Mouse (Mus musculus): ENCODE data around the gene Ankdd1a.

Gene Ankdd1a

DNA sequence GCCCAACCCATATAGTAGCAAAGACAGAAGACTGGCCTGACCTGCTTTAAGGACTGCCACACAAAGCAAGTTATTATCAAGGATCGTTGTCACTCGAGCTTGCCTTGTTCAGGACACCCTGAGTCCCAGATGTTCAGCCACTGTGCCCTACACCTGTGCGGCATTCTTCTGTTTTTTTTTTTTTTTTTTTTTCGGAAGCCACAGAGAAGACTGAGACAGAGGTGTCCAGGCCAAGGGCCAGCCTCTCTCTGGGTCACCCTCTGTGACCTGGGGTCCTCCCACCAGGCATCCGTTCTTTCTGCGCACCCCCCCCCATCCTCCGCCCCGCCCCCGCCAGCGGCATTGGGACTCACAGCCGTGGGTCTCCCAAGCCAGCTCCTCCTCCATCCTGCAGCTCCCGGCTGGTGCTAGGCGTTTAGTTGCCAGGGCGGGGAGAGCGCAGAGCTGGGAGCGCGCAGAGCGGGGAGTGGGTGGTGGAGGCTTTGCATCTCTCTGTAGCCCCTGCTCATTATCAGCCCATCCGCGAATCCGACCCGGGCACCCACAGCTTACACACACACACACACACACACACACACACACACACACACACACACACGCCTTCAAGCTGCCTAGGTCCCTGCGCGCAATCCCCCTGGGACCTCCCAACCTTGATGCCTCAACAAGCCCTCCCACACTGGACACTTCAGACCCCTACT, at the start of gene Ankdd1a:
Gene Ankdd1a, minus strand, starts transcription at position 387 of the 698 bp plus-strand sequence.
- peak; percentile 48 for DNase-seq (ENCODE audit: extremely low spot score)

DNA sequence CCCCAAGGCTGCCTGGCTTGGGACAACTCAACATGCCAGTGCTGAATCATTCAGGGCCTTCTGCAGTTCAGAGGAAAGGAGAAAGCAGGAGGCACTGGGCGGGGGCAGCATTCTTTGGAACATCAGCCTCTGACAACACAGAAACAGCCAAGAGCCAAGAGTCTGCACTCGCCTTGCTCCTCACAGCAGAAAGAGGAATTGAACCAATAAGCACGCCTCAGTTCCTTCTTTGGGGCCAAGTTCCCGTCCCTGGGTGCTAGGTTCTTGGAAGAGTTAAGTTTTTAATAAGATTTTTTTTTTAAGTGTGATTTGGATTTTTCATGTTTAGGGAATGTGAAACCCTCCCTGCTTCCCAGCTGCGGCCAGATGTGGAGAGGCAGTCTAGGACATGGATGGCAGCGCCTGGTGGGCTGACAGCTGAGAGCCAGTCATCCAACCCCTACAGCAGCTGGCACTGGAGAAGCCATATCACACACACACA, 49.5 kb upstream of the Ankdd1a start:
- DNase-seq (ENCODE audit: extremely low spot score), result no peak

DNA sequence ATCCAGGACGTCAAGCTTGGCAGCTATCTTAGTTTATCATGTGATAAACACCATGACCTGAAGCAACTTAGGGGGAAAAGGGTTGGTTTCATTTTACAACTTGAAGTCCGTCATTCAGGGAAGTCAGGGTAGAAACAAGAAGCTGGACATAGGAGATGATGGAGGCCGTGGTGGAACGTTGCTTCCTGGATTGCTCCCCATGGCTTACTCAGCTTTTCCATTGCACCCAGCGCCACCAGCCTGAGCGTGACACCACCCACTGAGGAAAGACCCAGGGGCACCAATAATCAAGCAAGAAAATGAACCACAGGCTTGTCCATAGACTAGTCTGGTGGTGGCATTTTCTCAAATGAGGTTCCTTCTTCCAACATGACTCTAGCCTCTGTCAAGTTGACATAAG, 48.8 kb upstream of the Ankdd1a start:
- DNase-seq (ENCODE audit: extremely low spot score), result no peak

DNA sequence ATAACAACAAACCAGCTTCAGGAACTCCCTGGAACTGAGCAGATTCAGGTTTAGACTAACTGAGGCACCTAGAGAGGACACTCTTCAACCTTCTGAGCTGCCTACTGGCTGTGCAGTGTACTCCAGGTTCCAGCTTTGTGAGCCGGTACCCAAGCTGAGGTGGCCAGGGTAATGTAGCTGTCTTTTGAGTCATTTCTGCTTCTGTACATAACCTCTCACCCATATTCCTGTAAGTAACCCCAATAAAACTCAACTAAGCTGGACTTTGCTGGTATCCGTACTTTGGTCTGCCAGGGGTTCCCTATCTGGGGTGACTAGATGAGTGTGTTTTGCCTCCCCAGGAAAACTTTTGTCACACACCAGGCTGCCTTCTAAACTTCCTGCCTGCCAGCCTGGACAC, 44.7 kb upstream of the Ankdd1a start:
- DNase-seq (ENCODE audit: extremely low spot score), result no peak

DNA sequence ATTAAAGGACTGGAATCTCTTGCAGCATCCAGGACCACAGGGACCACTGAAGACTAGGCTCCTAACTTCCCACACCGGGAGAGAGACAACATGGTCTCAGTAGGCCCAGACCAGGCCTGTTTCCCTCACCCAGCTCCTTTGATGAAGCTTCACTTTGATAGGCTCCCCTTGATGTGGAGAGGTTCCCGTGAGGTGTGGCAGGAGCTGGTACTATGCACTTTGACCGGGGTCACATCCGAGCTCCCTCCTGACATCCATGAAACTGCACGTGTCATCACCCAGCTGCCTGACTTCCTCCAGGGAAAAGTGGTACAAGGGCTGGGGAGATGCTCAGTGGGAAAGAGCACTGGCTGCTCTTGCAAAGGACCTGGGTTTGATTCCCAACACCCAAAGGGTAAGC, 43.1 kb upstream of the Ankdd1a start:
- DNase-seq (ENCODE audit: extremely low spot score), result no peak

DNA sequence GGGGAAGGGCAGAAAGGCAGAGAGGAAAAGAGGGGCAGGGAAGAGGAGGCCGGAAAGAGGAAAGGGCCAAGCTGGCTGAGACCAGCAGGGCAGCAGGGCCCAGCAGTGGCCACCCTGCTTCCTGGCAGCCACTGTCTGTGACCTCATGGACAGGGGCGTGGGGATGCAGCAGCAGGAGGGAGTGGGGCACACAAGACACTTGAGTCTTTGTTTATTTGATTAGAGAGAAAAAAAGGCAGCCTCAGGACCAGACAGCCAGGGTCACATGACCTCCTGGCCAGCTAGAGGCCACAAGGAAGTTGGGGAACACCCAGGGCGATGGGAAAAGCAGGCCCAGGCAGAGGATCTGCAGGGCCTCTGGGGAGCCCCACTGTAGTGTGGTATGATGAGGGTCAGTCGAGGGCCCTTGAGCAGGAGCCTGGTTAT, 42.1 kb upstream of the Ankdd1a start:
- DNase-seq (ENCODE audit: extremely low spot score), result peak; percentile 60

DNA sequence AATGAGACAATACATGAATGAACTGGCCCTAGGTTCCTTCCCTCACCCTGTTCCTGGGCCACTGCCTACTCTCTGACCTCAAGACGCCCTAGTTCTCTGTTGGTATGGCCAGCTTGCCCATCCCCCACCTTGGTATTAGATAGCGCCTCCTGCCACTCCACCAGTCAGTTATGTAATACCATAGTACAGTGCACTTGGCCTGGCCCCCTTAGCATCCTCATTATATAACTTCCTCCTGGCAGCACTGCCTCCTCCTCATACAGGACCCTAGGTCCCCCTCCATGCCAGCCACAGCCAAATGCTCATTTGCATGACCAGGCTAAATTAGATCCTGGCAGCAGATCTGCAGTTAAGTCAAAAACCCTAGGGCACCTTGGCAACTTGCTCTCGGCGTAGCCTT, 41.0 kb upstream of the Ankdd1a start:
- no peak for DNase-seq (ENCODE audit: extremely low spot score)

DNA sequence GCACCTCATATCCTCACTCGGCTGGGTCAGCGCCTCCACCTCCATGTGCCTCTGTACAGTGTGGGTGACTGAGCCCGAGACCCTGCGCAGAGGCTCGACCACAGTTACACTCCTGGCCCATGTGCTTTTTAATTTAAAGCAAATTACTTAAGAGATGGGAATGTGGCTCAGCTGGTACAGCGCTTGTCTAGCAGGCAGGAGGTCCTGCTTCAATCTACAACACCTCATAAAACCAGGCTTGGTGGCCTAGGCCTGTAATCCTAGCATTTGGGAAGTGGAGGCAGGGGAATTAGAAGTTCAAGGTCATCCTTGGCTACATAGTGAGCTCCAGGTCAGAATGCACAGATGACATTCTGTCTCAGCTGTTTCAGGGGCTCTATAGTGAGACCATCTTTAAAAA, 38.8 kb upstream of the Ankdd1a start:
- no peak for DNase-seq (ENCODE audit: extremely low spot score)

DNA sequence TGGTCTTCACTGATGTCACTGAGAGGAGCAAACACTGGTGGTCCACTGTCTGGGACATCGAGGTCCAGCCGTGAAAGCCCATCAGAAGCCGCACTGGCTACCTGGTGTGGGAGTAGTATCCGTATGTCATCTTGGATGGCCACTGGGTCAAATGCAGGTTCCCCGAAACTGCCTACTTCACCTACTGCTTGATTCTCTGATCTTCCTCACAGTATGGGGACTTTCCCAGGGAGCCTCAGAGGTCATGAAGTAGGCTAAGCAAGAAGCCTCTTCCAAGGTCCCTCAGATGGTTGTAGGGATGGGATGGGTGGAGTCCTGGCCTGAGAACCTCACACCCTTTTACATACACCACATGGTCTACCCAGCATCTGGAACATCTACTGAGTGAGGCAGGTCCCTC, 37.0 kb upstream of the Ankdd1a start:
- DNase-seq (ENCODE audit: extremely low spot score), result no peak

DNA sequence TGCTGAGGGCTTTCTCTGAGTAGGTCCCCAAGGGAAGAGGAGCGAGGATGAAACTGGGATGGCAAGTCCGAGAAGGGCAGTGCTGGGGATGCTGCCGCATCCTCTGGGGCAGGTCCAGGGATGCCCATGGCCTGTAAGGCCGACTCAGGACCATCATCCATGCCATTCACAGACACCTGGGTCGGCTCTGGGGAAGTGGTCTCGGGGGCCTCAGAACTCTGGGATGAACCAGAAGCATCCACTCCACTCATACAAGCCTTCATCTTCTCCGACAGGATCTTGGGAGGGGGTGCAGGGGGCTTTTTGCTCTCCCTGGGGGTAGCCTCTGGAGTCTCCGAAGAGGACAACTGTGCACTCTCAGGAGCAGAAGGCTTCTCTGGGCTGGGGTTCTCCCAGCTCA, 36.4 kb upstream of the Ankdd1a start:
- no peak for DNase-seq (ENCODE audit: extremely low spot score)

DNA sequence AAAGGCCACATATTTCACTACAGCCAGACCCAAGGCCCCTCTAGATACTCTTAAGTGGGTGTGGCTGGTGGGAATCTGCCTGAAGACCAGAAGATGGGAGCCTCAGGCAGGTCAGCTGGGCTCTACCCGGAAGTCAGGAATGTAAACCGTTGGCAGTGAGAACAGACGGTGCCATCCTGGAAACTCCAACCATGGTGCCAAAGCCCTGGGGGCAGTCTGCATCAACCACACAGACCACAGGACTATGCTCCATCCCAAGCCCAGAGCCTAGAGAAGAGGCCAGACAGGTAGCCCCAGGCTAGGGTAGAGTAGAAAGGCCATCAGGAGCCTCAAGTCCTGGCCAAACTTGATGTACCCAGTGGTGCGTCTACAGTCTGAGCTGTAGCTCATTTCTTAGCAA, 35.6 kb upstream of the Ankdd1a start:
- no peak for DNase-seq (ENCODE audit: extremely low spot score)

DNA sequence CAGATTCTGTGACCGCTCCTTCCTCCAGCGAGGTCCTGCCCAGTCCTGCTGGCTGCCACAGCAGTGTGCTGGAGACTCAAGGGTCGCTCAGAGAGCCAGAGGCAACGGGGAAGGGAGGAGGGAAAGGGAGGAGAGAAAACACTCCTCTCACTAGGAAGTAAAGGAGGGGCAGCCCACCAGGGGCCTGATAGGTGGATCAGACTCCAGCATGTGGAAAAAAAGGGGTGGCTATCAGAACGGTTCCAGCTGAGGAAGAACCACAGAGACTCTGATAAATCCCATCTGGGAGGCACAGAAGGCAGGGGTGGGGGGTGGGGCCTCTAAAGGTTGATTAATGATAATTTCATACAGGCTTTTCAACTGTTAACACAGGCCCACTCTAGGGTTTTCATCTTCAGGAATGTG, 35.0 kb upstream of the Ankdd1a start:
- DNase-seq (ENCODE audit: extremely low spot score), result peak; percentile 48

DNA sequence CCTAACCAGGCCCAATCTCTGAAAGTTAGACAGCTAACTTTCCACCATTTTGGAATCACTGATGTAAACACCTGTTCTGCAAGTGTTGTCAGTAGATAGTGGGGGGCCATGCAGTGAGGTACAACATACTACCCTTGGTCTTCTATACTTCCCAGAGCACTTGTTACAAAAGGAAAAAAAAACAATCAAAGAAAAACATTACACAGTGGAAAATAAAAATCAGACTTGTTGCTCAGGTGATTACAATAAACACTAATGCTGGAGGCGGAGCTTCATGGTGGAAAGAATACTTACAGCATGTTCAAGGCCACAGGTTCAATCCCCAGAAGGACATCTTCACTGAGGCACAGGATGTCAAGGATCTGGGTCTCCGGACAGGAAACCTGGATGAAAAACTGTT, 32.7 kb upstream of the Ankdd1a start:
- no peak for DNase-seq (ENCODE audit: extremely low spot score)

DNA sequence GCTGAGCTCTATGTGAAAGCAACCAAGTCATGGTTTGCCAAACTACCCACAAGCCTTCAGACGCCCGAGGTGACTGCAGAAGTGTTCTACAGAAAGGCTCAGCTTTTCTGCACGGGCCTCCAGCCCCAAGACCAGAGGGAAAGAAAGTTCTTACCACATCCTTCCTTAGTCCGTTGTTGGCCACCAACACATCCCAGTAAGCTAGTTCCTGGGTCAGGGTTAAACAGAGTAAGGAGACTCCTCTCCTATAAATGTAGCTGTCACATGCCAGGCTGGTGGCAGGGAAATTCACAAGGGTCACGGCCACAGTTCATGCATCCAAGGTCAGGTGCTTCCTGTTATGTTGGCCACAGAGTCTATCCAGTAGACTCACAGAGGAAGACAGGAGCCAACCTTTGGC, 32.1 kb upstream of the Ankdd1a start:
- no peak for DNase-seq (ENCODE audit: extremely low spot score)

DNA sequence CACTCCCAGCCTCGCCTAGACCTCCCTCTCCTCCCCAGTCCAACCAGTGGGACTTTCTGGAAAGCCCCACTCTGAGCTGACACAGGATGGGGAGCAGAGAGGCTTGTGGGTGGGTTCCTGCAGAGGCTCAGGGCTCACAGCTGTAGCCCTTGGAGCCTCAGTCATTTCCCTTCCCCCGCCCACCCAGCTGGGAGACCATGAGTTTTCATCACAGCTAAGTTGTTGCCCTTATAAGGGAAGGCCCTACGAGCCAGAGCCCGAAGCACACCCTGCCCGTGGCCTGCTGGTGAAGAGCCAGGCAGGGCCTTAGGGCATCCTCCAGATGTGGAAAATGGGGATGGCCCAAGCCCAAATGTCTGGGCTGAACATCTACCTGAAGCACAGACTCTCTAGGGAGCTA, 31.0 kb upstream of the Ankdd1a start:
- peak; percentile 72 for DNase-seq (ENCODE audit: extremely low spot score)

DNA sequence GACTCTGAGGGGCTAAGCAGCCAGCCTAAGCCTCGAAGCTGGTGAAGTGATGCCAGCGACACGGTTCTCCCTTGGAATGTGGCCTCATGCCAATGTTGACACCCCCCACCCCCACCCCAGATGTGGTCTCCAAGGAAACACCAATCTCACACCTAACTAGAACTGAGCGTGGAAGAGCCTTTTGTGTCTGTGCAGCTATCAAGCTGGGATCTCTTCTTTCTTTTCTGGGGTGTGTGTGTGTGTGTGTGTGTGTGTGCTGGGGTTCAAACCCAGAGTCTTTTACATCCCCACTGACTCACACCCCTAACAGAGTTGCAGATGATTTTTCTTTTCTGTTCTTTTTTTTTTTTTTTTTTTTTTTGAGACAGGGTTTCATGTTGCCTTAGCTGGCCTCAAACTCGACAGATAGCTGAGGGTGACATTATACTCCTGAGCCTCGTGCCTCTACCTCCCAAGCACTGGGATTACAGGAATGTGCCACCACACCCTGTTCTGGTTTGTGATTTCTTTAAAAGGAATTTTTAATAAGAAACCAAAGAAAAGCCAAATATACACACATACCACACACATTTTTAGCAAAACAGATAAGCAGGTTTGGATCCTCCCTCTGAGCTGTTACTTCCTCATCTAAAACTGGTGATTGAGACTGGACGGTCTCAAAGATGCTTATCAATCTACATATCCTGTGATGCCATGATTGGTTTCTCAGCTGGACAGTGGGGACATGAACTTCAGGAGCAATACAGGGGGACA, 30.3 kb upstream of the Ankdd1a start:
- no peak for DNase-seq (ENCODE audit: extremely low spot score)

DNA sequence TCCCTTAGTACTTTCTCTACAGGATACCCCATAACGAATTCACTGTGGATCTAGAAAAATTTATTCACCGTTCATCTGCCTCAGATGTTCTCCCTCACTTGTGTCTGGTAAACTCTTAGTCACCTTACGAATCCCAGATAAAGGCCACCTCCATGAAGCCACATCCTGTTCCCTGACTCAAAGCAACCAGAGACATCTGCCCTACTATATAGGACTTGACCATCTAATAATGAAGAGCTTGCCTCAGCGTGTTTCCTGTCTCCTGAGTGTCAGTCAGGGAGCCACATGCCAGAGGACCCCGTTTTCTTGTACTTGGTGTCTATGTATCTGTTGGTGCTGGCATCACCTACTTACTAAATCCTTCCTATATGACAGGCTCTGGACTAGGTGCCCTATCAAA, 29.6 kb upstream of the Ankdd1a start:
- DNase-seq (ENCODE audit: extremely low spot score), result no peak

DNA sequence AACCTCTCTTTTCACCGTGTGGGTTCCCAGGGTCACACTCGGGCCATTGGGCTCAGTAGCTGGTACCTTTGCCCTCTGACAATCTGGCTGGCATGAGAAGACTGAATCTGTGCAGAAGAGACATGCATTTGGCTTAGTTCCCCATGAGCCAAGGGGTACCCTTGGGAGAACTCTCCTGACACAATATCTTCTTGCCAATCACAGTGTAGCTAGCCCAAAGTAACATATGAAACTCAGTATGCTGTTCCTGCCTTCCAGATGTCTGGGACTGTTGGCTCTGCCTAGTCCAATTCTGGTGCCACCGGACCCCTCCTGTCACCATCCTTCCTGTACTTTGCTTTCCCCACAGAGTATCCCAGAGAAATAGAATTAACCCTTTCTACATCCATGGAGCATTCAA, 29.1 kb upstream of the Ankdd1a start:
- DNase-seq (ENCODE audit: extremely low spot score), result no peak

DNA sequence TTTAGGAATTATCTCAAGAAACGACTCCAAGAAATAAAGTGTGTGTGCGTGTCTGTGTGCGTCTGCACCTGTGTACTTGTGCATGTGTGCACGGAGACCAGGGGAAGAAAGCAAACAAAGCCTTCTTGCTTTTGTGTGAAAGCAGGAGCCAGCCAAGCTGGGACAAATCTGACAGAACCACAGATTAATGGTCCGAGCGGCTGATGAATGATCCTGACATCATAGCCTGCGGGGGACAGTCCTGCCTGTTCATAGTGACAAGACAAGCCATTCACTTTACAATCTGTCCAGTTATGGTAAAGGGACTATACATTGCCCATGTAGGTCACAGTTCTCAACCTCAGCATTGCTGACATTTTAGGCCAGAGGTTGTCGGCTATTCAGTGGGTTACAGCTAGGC, 28.3 kb upstream of the Ankdd1a start:
- no peak for DNase-seq (ENCODE audit: extremely low spot score)

DNA sequence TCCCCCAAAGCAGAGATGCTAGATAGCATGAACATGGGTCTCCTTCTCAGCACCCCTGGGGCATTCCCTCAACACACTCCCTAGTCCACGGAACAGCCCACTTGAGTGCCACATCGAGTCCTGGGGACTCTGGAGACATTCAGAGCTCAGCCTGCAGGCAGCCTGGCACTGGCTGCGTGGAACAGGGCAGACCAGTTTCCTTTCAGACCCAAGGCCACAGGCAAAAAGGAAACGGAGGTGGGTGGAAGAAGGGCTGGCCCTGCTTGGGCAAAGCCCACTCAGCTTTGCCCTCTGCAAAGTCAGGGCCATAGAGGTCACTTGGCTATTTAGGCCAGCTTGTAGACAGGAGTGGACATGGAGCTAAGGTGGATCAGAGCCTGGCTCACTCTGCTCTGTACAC, 27.9 kb upstream of the Ankdd1a start:
- DNase-seq (ENCODE audit: extremely low spot score), result no peak

DNA sequence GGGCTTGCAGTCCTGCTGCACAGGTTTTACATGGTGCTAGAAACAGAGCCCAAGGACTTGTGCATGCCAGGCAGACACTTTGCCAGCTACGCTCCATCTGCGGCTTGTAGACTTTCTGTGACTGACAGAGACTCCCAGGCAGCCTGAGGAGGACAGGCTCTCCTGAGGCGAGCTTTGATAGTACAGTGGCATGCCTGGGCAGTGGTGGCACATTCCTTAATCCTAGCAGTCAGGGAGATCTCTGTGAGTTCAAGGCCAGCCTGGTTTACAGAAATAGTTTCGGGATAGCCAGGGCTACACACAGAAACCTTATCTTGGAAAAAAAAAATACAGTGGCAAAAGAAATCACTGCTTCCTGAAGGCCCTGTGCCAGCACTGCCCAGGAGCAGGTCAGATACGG, 27.1 kb upstream of the Ankdd1a start:
- DNase-seq (ENCODE audit: extremely low spot score), result no peak

DNA sequence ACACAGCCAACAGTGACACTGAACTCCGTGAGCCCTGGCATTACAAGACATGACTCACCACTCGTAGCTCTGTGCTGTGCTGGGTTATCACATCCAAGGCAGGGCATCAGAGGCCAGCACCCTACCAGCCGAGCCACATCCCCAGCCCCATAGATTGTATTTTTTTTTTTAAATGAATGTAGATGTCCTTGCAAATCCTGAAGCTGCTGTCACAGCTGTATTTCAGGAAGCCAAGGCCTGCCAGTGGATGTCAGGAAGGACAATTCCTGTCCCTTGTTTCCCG, 26.4 kb upstream of the Ankdd1a start:
- no peak for DNase-seq (ENCODE audit: extremely low spot score)

DNA sequence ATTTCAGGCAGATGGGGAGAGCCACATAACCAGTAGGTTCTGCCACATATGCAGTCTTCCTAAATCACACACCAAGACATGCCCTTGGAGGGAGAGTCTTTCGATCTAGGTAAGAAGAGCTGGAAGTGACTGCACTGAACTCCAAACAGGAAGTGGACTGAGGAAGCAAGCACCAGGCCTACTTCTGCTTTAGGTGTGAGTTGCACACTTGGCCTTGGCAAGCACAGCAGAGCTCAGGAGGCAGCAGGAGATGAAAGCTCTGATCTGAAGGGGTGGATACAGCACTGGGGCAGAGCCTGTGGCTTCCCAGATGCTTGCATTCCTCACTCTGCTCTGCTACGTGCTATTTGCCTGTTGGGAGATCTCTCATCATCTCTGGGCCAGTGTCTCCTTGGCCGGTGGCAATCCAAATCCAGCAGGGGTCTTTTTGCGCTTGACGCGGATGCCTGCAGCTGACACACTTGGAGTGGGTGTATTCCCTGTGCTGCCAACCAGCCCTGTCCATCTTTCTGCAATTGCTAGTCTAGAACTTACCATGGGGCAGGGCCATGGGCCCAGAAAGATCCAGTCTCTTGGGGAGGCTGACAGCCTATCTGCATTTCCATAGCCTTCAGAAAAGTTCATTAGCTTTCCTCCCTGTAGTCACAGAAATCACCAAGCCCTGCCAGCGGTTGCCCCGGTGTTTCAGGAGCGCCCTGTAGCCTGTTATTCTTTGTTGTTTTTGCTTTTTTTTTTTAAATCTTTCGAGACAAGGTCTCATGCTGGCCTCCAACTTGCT, 25.8 kb upstream of the Ankdd1a start:
- no peak for DNase-seq (ENCODE audit: extremely low spot score)

Measured in embryo, embryonic 9.5 days (tissue).